Mouse (Mus musculus): ENCODE data around the gene Dchs1.

DNA sequence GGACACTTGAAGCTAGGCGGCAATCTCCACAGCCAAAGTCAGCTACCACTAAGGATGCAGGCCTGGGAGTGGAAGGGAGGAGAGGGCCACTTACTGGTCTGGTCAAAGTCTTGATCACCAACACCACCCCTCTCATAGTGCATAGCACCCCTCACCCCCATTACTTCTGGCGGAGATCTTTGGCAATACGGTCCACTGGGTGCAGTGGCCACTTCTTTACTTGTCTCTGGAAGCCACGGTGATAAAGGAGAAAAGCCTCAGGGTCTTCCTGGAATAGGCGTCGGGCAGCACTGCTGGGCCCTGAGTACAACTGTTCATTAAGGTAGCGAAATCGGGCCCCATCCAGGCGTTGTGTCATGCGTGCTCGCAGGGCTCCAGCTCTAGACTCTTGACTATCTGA lies 53.6 kb downstream of the Dchs1 start:
- TF ChIP-seq GATA1 (IDR thresholded peaks at IDR 0.05; ENCODE audit: low read depth, low read length) (no peak), CTCF (IDR thresholded peaks at IDR 0.05 in 2 of 3, conservative IDR thresholded peaks at IDR 0.05 in 1 of 3; ENCODE audit: control insufficient read depth in 1 of 3, insufficient read depth in 1 of 3, low read depth in 2 of 3, low read length in 3 of 3, poor library complexity in 1 of 3, severe bottlenecking in 1 of 3) (no peak), TCF12 (IDR thresholded peaks at IDR 0.05; ENCODE audit: low read depth, low read length) (no peak), MAFK (IDR thresholded peaks at IDR 0.05; ENCODE audit: borderline replicate concordance, low read depth, low read length) (no peak), SMC3 (IDR thresholded peaks at IDR 0.05; ENCODE audit: low read depth, low read length) (no peak), ETS1 (IDR thresholded peaks at IDR 0.05; ENCODE audit: low read depth, low read length) (no peak), CHD2 (IDR thresholded peaks at IDR 0.05; ENCODE audit: low read length) (no peak), ZC3H11A (IDR thresholded peaks at IDR 0.05; ENCODE audit: low read depth, low read length) (no peak), POLR2AphosphoS2 (IDR thresholded peaks at IDR 0.05; ENCODE audit: low read length) (no peak)
